Mouse (Mus musculus) frontal cortex, postnatal 36 days (tissue): ENCODE data around the gene Klf2.

Source experiments
- DNase-seq, 2 experiments: peaks; one replicate each; pipeline ENCODE4 v3.0.0; 2022; ENCODE audit warnings: low spot score in 2 of 2

Klf2 gene

DNA sequence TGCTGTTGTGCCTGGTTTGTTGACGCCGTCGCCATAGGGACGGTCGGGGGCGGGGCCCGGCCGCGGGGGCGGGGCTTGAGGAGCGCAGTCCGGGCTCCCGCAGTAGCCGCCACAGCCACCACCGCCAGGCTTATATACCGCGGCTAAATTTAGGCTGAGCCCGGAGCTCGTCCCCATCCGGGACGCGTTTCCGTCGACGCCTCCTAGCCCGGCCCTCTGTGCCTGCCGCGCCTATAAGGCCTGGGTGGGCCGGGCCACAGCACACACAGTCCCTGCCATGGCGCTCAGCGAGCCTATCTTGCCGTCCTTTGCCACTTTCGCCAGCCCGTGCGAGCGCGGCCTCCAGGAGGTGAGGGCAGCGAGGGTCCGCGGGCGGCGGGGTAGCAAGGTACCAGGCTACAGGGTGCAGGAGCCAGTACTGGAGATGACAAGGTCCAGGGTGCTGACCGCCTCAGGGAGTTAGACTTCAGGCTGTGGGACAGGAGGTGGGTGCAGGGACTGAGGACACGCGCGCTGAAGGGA is at the start of gene Klf2:
Klf2 (plus strand) TSS at position 233 of the 522 bp plus-strand sequence.
- peak; percentile 76 to 86 for DNase-seq

DNA sequence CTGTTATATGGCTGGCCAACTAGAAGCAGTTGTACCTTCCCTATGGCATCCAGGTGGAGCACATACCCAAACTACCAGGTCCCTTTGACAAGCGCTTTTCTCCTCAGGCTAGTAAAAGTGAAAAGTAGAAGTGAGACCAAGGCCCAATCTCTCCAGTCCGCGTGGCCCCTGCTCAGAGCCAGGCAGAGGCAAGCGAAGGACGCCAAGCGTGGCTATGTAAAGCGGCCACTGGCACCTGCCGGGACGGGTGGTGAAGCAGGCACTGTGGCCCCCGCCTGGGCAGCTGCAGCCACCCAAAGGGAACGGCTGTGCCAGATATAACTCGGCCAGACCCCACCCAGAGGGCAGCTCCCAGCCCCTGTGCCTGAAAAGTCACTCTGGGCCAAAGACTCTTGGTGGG is 48.2 kb upstream of the Klf2 start:
- DNase-seq, result no peak

DNA sequence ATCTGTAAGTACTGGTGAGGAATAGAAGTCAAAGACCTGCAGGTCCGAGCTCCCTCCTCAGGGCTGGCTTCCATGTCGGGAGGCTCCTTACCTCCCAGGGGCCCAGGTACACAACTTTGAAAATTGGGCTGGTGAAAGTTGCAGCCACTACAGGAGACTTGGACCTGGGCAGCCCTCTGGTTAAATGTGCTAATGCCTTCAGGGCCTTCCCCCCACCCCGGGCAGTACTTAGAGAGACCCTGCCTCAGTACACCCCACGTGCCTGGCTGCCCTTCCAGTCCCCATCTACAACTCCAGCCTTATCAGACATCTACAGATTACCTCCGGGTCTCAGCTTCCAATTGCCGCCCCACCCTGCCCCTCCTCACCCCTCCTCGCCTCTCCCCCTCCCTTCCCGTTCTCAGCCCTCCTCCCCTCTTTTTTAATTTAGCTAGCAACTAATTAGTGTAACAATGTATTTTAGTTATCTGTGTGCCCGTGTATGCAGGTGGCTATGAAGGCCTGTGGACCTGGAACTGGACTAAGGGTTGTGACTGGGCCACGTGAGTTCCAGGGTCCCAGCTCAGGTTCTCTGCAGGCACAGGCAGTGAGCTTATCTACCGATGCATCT is 47.7 kb upstream of the Klf2 start:
- DNase-seq, result no peak

DNA sequence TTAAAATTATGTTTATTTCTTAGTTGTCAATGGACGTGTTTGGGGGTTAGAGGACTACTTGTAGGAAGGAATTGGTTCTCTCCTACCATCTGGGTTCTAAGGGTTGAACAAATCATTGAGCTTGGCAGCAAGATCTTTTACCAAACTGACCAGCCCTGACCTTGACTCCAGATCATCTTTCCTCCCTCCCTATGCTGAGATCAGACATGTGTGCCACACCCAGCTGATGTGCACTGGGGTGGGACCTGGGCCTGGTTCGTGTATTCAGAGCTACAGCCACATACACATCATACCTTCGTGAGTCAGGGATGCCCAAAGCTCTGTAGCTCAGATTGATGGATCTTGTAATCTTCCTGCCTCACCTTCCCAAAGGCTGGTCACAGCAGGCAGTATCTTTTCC is 47.1 kb upstream of the Klf2 start:
- DNase-seq, result no peak

DNA sequence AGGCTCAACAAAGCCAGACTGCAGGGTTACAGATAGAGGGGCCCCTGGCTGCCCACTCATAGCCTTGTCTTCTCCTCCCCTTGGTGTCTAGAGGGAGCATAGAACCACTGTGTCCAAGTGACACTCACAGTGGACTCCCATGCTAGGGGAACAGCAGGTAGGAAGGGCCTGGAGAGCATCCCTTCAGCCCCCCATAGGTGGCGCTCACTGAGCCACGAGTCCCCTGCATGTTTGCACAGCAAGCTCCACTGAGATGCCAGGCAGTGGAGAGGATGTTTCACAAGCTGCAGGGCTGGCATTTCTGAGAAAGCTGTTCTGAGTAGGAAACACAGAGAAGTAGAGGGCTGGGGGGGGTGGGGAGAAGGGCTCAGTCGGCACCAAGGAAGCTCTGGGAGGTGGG is 46.5 kb upstream of the Klf2 start:
- peak; percentile 28 to 66 for DNase-seq

DNA sequence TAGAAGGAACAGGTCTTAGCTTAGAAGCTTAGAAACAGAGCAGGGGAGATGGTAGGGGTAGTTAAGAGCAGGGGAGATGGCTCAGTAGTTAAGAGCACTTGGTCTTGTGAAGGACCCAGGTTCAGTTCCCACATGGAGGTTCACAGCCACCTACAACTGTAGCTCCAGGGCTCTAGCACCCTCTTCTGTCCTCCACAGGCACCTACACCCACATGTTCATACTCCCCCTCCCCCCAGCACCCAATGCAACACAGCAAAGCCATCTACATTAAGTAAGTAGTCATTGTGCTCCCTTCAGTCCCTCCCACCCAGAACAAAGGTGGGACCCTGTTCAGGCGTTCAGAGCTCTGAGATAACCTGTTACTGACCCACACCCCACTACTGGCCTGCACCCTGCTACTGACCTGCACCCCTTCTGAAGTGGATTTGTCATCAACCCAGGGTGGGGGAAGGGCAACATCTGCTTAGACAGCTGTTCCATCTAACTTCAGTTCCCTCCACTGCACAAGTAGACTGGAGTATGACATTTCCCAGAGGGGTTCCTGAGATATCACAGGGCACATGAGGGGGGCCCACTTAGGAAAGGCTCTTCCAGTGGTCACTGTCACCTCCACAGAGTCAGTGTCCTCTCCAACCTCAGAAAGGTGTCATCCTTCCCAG is 45.6 kb upstream of the Klf2 start:
- no peak for DNase-seq

DNA sequence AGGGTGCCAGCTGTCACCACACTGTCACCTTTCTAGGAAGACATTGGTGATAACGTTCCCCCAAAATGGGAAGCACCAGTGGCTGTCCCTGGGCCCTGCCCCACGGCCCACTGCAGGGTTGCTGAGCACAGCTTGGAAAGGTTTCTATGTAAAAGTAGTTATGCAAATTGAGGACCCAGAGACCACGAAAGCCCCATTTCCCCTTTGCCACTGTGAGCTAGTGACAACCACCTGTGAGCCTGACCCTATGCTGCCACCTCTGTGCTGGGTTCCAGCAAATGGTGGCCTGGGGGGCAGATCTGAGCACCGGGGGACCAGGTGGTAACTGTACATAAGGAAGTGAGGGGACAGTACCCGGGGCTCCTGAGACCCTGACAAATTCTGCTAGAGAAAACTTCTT is 45.0 kb upstream of the Klf2 start:
- no peak for DNase-seq

DNA sequence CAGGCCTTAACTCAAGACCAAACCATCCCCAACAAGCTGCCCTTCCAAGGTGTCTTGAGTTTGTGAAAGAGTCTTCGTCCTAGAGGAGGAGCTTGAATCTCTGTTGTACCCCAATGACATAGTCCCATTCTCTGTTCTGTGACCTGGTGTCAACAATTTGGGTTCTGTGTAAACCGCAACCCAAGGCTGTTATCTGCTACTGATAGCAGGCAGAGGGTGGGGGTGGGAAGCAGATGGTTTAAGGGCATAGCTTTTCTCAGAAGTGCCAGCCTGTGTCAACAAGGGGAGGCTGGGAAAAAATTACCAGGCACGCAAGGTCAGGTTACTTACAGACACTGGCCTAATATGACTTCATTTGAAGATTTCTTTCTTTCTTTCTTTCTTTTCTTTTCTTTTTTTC is 41.6 kb upstream of the Klf2 start:
- DNase-seq, result no peak

DNA sequence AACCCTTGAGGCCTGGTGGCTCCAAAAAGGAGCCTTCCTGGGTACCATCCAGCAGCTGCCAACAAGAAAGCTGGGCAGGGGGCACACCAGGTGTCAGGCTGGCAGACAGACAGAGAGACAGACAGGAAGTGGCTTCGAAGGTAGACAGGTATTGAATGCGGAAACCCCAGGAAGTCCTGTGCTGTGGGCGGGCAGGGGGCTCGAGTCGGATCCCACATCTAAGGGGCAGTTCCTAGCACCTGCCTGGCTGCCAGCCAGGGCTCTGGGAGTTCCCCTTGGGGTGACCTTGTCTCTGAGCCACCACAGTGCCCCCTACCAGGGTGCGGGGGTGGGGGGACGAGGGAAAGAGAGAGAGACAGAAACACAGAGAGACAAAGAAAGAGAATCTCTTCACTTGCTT is 39.7 kb upstream of the Klf2 start:
- DNase-seq, result no peak

DNA sequence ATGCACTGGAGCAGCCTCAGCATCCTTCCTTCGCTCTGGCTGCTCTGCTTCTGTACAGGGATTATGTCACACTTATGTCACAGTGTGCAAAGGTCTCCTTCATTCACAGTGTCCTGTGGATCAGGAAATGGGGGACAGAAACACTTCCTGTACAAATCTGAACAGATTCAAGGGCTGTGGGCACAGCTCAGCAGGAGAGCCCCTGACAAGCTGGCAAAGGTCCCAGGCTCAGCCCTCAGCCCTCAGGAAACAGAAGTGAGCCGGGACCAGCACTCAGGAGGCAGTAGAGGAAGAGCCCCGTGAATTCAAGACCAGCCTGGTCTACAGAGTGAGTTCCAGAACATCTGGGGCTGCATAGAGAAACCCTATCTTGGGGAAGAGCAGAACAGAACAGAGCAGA is 37.2 kb upstream of the Klf2 start:
- DNase-seq, result no peak

DNA sequence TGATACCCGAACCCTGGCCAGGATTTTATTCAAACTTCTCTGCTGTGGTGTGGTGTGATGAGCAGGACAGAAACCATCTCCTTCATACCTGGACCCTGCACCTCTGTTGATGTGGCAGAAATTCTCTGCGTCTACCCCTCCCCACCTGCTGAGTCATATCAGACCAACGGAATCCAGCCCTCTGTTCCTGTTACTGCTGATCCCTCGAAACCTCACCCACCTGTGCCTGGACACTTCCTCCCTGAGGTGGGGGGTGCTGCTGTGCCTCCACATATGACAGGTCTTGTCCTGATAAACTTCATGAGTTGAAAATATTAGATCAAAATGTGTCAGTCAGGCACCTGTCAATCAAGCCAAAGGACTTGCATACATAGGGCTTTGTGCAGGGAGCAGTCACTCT is 33.5 kb upstream of the Klf2 start:
- no peak for DNase-seq

DNA sequence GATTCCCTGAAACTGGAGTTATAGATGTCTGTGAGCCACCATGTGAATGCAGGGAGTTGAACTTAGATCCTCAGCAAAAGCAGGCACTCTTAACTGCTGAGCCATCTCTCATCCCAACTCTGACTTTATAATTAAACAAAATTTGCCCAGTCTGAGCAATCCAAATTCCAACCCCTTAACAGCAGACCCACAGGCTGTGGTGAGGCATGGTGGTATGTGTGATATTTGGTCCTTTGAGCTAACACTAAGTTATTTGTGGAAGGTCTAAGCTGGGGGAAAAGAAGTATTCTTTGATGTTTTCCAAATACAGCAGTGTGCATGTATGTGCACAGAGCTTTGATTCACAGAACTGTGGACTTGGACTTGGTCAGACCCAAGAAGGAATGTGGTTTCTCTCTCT is 29.8 kb upstream of the Klf2 start:
- DNase-seq, result no peak

DNA sequence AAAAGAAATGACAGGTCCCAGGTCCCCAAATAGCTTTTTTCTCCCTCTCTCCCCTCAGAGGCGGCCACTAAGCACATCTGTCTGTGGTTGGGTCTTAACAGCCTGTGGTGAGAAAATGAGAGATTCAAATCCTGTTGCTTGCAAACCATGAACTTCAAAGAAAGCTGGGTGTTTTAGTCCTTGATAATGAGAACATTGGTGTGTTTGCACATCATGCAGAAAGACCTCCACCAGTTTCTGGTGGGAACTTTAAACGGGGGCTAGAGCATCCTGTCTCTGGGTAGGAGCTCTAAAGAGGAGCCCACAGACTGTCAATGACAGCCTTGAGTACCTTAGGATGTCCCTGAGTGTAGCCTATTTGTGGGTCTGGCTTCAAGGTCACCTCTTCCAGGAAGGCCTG is 27.7 kb upstream of the Klf2 start:
- DNase-seq, result no peak

DNA sequence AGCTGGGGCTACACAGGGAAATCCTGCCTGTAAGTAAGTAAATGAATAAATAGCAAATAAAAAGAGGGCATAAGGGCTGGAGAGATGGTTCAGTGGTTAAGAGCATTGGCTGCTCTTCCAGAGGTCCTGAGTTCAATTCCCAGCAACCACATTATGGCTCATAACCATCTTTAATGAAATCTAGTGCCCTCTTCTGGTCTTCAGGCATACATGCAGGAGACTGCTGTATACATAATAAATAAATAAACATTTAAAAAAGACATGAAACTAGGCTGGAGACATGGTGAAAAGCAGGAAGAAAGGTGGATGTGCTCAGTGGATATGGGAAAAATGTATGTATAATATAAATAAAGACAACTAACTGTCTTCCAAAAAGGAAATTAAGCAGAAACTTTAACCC is 25.5 kb upstream of the Klf2 start:
- no peak for DNase-seq

DNA sequence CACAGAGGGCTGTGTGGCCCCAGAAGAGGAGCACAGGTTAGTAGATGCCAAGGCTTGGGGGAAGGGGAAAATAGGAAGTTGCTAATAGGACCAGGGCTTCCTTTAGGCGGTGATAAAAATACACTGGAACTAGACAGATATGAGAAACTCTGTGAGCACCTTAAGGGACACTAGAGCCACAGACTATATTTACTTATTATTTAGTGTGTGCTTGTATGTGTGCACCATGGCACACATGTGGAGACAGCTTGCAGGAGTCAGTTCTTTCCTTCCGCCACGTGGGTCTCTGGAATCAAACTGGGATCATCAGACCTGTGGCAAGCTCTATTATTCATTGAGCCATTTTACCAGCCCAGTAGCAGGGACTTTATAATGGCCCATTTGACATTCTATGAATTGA is 23.7 kb upstream of the Klf2 start:
- no peak for DNase-seq

DNA sequence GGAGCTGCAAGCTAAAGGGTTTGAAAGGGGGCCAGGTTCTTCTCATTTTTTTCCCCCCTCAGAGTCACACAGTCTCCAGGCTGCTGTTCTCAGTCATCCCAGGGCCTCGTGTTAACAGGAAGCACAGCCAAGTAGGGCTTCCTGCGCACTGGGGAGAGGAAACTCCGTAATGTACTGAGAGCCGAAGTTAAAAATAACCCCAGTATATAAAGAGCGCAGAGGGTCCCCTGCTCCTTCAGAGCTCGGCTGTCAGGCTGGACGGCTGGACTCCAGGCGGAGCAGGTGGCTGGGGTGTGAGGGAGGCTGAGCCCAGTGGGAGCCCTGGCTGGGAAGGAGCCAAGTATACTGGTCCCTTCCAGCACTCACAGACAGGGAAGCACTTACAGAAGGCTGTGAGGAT is 23.2 kb upstream of the Klf2 start:
- DNase-seq, result peak; percentile 57 to 67

DNA sequence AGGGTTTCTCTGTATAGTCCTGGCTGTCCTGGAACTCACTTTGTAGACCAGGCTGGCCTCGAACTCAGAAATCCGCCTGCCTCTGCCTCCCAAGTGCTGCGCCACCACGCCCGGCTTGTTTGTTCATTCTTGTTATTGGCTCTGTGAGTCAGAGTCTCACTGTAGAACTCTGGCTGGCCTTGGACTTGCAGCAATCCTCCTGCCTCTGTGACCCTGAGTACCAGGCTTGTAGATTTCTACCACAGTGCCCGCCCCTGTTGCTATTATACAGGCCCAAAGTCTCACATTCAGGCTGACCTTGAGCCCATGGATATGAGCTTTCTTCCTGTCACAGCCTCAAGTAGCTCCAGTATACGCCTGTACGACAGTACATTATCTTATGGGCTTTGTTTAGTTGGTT is 22.3 kb upstream of the Klf2 start:
- no peak for DNase-seq

DNA sequence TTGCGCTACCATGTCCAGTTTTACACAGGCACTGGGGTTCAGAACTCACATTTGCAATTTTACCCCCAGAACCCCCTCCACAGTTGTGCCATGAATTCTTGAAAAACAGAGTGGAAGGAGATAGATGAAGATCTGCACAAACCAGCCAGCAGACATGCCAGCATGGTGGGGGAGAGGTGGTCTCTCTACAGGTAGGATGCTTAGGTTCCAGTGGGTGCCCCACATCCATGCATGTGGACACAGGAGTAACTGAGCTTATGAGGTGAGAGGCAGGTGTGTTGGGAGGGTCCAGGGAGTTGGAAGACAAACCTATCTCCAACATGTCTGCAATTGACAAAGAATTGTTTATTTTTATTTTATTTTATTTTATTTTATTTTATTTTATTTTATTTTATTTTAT is 19.9 kb upstream of the Klf2 start:
- no peak for DNase-seq

DNA sequence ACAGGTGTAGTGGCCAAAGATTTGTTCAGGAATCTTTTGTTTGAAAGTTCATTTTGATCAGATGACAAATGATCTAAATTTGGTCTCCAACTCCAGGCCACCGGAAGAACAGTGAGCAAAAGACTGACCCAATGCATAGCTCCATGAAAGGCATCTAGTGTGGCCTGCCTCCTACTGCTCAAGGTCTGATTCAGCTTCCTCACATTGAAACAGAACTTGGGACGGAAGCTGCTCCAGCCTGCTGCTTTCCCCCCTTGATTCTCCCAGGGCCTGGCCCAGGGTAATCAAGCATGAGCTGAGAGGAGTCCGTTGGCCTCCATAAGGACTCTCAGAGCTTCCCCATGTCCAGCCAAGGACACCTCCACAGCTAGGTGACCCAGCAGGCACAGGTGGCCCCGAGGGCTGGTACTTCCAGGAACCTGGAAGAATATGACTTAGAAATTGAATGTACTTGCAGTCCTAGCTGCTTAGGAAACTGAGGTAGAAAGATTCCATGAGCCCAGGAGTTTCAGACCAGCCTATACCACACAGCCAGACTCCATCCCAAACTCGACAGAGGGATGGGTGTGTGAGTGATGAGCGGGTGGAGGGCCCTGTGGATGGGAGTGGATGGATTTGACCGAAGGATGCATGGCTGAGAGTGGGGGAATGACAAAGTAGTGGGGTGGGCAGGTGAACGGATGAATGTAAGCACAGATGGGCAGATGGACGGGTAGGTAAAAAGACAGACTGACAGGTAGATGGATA is 18.0 kb upstream of the Klf2 start:
- no peak for DNase-seq

DNA sequence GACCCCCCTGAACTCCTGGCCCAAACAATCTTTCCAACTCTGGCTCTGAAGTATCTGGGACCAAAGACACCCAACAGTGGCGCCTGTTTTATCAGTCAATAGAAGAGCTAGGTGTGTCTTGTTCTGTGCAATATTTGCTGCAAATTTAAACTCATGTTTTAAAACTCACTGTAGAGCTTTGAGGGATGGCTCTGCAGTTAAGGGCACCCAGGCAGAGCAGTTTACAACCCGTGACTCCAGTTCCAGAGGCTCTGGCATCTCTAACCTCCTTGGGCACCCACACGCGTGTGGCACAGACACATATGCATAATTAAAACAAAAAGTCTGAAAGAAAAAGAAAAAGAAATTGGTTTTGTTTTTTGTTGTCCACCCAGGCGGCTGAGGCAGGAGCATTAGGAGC is 17.3 kb upstream of the Klf2 start:
- no peak for DNase-seq

DNA sequence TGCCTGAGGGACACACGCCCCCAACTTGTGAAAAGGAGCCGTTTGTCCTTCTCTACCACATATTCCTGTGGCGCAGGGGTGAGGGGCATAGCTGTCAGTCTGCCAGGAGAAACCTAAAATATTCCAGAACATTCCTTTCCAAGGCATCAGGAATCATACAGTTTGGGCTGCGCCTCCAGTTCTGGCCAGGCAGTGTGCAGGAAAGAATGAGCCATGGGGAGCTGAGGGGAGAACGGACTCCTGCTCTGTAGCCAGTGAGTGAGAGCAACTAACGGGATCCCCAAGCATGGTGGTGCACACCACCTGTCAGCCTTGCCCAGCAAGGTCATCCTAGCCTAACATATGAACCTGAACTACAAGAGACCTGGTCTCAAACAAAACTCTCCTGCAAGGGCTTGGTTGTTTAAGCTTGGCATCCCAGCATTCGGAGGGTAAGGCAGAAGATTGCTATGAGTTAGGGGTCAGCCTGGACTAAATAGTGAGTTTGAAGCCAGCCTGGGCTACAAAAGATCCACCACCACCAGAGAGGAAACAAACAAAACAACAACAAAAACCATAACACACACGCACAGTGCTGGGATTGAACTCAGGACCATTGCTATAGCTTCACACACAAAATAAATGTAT is 15.7 kb upstream of the Klf2 start:
- DNase-seq, result no peak

DNA sequence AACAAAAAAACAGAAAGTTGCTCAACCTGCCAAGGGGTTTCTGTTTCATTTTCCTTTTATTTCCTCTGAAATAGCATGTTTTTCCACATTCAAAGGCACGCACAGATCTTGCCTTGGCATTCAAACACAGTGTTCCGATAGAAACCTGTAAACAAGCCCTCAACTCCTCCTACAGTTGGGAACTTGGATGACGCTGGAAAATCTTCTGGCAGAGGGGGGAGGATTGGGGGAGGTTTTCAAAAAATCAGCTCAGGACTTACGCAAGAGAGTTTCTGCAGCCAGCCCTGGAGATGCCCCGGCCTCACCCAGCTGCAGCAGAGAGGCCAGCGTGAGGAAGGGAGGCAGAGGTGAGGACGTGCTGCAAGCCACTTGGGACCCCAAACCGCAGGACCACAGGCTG is 15.2 kb upstream of the Klf2 start:
- DNase-seq, result peak in 1 of 2 experiments; percentile 23
